Mouse (Mus musculus) neutrophil, adult 83 days (primary cell): ENCODE results near the gene Synpo2. TPM values are rescaled to one million over a fixed set of nuclear protein-coding genes. Genes with fewer than 3 reads are reported as not detected.

Experiments used
- total RNA-seq, 2 experiments: library from RNA; stranded (reverse); gene quantifications; one replicate each; pipeline ENCODE4 v1.2.4; 2023

The Synpo2 gene
- total RNA-seq, result under 1 TPM; 0.04 to 0.07 TPM

DNA sequence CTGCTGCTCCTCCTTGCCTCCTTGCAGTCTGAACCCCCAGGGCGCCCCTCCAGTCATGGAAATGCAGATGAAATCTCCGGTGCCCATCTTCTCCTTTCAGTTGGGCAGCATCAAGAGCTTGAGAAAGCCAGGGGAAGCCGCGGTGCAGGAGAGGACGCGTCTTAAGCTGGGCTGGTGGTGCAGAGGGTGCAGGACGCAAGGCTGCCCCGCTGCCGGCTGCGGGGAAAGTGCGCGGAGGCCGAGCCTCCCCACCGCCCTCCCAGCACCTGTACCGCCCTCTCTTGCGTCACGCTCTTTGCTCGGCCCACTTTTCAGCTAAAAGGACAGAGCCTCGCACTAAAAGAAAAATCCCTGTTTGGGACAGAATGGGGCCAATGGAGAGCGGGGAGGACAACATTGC is at the start of gene Synpo2:
Gene Synpo2, minus strand, starts transcription at position 229 of the 400 bp plus-strand sequence.

DNA sequence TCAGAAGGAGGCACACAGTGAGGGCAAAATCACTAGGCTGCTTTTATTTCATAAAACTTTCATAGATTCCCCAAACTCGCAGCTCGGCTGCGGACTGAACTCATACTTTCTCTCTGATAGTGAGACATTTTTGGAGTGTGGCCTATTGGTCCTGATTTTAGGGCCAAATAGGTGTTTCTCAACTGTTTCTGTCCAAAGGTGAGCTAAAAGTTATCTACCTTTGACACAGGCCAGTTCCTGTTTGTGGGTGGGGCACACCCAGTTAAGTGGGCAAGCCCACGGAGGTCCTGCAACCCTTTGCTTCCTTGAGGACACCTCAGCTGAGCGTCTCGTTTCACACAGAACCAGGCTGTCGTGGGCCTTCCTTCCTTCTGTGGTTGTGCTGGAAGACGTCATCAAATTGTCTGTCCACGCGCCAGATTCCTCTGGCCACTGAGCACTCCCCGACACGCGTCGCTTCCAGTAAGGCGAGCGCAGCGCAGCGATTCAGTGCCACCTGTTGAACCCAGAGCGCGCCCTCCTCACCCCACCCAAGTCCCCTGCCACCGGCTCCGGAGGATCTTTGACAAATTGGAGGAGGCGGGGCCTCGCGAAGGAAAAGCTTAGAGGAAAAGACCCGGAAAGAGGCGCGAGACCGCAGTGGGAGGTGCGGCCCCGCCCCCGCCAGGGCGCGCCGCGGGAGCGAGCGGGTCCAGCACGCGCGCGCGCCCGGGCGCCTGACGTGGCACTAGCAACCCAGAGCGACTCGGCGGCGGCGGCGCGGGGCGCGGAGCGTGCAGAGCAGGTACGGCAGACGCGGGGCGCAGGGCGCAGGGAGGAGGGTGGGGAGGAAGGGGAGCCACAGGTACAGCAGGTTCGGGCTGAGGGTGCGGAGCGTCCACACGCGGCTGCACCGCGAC is 31.1 kb upstream of the Synpo2 start, which contains the start of gene Sec24d:
Gene Sec24d, plus strand, starts transcription at position 703 of the 899 bp plus-strand sequence.

DNA sequence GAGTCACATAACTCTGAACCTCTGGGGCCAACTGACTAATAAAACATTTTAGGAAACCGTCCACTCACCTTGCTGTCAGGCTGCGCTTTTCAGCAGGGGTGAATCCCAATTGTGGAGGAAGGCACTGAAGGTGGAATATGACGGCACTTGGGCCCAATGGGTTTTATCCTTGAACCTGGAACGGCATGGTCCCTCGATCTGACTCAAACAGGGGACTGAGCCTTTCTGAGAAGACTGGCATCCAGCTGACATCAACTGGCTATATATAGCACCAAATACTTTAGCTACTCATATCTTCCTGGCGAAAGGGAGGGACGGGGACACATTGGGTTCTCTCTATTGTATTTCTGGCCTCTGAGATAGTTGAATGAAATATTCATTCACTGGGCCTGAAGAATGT is 201.2 kb downstream of the Synpo2 start, which contains the start of gene Myoz2:
Gene Myoz2, minus strand, starts transcription at position 264 of the 400 bp plus-strand sequence.

Other genes starting within 250 kb of the Synpo2 start
- not detected for gene Myoz2, start 201.1 kb downstream of the Synpo2 start, total RNA-seq
- gene Sec24d, start 31.3 kb upstream of the Synpo2 start, total RNA-seq, result 10 to 100 TPM; 12.3 to 16.7 TPM
- gene Mettl14, start 150.0 kb upstream of the Synpo2 start, total RNA-seq, result 10 to 100 TPM in 1 of 2 experiments, 1 to 10 TPM in 1; 8.5 to 10.7 TPM
- not detected for gene Prss12, start 210.8 kb upstream of the Synpo2 start, total RNA-seq